Mouse (Mus musculus): ENCODE measurements around the gene Clec2l.
A peak's percentile ranks its signal among the peaks of the same experiment; 100 is the strongest.
"Not testable (repeated sequence)": the region's sequence is repeated elsewhere in the genome, so short reads cannot be mapped to it uniquely, and the experiment has no call there.

Gene Clec2l

GRCm38 (mm10) chr6:38662714-38663615, at the start of gene Clec2l:
Gene Clec2l (plus strand): TSS chr6:38663069.
- DNase-seq (ENCODE audit: low spot score) = peak; percentile 70

- DNase-seq (ENCODE audit: low spot score) = no peak
Observed at GRCm38 (mm10) chr6:38622406-38622805, 40.5 kb upstream of the Clec2l start.

DNA sequence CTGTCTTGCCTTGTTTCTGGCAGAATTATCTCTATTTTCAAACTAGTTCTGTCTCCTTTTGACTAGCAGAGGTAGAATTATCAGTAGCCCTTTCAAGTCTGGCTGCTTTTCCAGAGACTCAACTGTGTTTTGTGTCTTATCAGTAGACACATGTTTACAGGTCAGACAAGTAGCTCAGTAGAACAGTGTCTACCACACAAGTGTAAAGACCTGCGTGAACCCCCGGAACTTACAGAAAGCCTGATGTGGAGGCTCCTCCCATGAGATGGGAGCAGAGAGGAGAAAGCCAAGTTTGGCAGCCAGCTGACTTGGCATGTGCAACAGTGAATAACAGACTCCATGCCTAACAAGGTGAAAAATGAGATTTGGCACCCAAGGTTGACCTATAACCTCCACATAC, 39.4 kb upstream of the Clec2l start:
- no peak for DNase-seq (ENCODE audit: low spot score)

DNA sequence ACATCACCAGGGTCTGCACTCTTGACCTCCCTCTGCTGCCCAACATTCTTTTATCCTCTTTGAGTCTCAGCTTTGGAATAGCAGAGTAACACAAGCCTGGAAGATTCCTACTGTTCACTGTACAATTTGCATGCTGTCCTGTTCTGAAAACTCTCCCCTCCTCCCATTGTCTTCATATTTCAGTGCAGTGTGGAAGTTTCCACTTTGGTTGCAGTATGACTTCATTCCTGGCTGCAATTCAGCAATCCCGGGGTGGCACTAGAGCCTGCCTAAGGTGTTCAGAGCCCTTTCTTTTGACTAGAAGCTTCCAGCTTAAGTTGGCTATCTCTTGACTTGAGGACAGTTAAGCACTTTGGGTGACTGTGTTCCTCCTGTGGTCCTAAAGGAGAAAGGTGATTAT, 38.4 kb upstream of the Clec2l start:
- DNase-seq (ENCODE audit: low spot score) = no peak

DNA sequence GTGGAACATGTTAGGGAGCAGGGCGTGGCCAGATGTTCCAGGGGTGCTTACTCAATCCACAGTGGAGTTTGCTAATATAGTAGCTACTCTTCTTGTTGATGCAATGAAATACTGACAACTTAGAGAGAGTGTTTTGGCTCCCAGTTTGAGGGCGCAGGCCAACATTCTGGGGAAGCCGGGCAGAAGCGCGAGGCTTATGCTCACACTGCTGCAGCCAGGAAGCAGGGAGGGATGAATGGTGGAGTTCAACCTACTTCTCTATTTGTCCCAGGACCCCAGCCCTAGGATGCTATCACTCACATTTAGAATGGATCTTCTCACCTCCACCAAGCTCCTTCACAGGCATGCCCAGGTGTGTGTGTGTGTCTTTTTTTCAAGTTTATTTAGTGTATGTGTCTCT, 36.8 kb upstream of the Clec2l start:
- DNase-seq (ENCODE audit: low spot score) = no peak

- no peak for DNase-seq (ENCODE audit: low spot score)
Observed at GRCm38 (mm10) chr6:38627081-38627480, 35.8 kb upstream of the Clec2l start.

- DNase-seq (ENCODE audit: low spot score) = no peak
Observed at GRCm38 (mm10) chr6:38627486-38627885, 35.4 kb upstream of the Clec2l start.

DNA sequence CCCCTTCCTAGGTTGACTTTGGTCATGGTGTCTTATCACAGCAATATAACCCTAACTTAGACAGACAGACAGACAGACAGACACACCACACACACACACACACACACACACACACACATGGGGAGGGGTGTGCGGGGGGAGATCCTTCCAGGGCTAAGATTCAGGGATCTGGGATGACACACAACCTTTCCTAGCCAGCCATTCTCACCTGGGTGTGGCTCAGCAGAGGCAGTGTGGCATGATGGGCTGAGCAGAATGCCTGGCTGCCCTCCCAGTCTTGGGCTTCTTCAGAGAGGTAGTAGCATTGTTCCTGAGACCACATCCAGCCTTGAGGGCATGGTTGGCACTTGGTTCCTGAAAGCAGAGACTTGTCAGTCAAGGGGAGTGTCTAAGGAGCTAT, 33.3 kb upstream of the Clec2l start:
- no peak for DNase-seq (ENCODE audit: low spot score)

- peak; percentile 15 for DNase-seq (ENCODE audit: low spot score)
Observed at GRCm38 (mm10) chr6:38632826-38633225, 30.0 kb upstream of the Clec2l start.

DNA sequence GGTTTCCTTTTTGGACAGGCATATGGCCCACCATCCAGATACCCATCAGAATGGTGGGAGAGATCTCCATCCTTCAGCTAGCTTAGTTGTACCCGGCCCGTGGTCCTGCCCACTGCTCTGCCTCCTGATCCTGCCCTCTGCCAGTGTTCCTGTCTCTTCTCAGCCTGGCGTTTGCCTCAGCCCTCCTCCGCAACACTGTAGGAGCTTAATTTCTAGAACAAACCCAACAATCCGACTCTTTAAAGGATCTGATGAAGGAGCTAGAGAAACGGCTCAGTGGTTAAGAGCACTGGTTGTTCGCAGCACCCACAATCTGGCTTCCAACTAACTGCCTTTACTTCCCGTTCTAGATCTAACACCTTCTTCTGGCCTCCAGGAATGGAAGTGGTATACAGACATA, 28.4 kb upstream of the Clec2l start:
- no peak for DNase-seq (ENCODE audit: low spot score)

DNA sequence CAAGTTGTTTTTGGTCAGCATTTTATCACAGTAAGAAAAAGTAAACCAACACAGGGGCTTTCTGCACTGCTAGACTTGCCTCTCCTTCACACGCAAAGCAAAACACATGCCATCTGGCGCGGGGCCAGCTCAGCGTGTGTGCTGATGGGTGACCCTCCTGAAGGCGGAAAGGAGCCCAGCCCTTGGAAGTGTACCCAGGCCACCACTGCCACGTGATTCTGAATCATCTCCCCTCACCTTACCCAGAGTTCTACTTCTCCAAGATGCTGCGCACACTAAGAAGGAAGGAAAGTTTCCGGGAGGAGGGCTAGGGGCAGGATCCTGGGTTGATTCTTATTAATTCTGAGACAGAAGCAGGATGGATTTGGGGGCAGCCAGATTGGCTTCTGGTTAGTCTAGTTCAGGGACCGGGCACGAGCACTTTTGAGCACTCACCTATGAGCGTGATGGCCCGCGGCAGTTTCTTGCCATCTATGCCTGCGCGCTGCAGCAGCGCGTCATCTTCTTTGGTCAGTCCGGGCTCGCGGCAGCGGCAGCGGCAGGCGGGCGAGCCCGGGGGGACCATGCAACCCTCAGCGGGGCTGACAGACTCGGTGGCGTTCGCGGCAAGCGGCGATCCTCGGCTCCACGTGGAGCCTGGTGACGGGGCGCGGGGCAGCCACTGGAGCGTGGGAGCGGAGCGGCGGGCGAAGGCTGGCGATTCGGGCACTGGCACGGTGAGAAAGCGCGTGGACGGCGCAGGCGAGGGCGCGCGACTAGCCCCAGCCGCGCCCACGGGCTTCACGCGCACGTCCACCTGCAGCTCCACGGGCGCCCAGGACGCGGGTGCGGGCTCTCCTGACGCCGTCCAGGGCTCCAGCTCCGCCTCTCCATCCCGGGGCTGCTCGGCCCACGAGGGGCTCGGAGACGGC, 26.7 kb upstream of the Clec2l start:
- DNase-seq (ENCODE audit: low spot score) = peak; percentile 78

DNA sequence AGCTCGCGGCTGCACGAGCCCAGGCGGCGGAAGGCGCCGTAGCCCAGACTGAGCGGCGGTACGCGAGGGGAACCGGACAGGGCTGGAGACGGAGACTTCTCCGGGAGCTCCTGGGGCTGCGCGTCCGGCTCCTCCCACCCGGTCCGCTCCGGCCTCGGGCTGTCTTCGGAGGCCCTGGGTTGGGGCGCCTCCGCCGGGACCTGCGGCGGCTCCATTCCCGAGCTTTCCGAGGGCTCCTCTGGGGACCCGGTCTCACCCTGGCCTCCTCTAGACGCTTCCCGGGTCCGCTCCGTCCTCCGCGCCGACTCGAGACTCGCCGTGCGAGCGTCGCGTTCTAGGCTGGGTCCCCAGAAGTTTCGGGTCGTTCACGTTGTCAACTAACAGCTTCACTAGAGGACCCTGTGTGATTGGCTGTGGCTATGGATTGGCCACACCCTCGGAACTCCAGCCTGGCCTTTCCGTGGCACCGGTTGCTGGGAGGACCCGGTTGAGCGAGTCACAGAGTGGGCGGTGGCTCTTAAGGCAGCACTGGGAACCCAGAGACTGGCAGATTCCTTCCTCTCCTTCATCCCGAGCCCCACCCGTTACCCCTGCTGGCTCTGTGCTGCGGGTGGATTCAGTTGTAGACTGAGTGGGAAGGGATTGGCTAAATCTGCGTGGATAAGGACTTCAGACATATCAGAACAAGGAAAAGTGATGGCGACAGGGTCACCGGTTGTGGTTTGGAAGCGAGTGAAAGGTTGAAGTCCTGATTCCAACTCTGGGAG, 25.8 kb upstream of the Clec2l start, which contains the start of gene Klrg2:
Gene Klrg2 (minus strand): TSS at position 391 of the 767 bp plus-strand sequence.
- DNase-seq (ENCODE audit: low spot score) = peak; percentile 55

DNA sequence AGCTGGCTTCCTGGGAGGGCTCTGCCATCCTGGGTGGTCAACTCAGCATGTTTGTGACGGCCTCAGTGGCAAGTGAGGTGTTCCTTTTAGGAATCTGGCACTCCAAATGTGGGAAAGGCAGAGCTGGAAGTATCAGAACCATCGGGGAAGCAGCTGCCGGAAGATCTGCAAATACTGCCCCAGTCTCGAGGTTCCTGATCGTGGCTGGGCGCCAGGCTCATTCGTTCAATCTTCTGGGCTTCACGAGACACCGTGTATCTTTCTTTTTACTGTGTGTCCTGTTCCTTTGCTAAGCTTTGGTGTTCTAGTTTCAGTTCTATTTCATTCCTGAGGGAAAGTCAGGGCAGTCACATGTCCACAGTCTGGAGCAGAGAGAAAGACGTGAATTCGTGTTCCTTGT, 22.5 kb upstream of the Clec2l start:
- peak; percentile 67 for DNase-seq (ENCODE audit: low spot score)

DNA sequence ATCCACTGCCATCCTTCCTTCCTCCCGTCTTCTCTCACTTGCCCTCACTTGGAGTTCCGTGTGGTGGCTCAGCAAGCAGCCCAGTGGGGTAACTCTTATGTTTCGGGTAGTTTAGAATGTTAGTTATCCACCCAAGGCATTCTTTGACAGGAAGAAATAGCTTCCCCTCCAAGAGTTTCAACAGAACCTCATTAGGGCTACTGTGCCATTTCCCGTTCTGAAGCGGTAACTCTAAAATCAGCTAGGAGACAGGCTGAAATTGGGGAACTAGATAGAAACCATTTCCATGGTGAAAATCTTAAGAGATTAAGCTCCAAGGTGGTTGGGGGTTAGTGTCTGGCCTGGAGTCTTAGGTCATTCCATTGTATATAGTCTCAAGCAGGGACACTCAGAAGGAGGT, 21.6 kb upstream of the Clec2l start:
- no peak for DNase-seq (ENCODE audit: low spot score)

DNA sequence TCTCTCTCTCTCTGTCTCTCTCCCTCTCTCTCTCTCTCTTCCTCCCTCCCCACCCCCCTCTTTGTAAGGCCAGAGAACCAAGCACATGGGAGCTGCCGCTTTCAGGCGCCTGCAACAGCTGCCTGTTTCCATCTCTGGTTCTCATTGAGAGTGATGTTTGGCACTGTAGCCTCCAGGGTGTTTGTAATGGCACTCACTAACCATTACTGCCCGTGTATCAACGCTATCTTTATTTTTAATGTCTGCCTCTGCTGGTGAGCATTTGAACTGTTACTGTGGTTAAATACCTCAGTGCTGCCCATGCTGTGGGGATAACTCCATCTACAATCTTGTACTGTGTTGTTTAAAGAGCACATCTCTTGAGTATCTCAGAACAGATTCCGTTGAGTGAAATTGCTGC, 21.2 kb upstream of the Clec2l start:
- no peak for DNase-seq (ENCODE audit: low spot score)

DNA sequence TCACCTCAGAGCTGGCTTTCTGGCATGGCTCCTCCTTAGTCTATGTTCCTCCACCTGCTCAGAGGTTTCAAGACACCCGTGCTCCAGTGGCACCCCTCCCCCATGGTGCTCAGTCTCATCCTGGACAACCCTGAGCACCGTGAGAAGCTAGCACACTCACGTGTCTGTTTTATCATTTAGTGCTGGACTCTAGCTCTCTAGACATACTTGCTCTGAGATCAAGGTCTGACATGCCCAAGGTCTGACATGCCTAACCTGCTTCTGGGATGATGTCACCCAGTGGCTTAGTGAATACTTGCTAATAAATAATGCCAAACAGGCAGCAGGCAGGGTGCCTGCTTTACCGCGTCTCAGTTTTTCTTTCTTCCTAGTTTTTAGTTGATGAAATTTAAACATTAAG, 20.3 kb upstream of the Clec2l start:
- DNase-seq (ENCODE audit: low spot score) = no peak

DNA sequence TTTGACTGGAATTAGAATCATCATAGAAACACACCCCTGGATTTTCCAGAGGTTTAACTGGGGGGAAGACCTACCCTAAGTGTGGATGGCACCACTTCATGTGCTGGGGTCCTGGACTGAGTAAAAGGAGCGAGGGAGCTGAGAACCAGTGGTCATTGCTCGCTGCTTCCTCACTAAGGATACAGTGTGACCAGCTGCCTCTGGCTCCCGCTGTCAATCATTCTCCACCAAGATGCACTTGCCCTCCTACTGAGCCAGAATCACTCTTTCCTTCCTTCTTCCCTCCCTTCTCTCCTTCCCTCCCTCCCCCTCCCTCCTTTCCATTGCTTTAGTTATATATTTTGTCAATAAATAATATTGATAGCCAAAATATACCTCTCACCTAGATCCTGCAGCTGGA, 19.8 kb upstream of the Clec2l start:
- DNase-seq (ENCODE audit: low spot score) = no peak

GRCm38 (mm10) chr6:38649545-38649944, 13.3 kb upstream of the Clec2l start:
- no peak for DNase-seq (ENCODE audit: low spot score)

DNA sequence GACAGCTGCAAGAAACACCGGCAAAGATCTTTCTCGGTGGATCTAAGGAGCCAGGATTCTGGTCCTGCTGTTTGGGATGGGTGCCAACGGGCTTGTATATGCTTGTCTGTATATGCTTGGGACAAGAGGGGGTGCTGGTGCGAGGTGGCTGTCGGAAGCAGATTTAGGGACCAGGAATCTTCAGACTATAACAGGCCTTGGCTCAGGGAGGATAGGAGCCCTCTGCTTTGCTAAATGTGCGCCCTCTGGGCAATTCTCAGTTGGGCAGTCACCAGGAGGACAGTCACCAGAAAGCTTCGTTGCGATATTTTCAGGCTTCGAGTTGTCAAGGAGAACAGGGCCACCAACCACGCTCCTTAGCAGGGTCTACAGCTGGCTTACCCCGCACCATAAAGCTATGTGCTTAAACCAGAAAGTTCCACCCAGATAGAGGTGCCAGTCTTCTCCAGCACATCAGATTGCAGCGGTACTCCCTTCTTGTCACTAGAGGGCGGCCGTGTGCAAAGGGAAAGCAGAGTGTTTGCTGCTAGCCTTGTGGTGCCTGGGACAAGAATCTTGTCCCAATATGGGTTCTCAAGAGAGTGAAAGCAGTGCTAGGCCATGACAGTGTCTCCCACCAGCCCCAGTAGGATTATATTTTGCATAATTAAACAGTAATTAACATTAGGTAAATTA, 12.5 kb upstream of the Clec2l start:
- peak; percentile 78 for DNase-seq (ENCODE audit: low spot score)

DNA sequence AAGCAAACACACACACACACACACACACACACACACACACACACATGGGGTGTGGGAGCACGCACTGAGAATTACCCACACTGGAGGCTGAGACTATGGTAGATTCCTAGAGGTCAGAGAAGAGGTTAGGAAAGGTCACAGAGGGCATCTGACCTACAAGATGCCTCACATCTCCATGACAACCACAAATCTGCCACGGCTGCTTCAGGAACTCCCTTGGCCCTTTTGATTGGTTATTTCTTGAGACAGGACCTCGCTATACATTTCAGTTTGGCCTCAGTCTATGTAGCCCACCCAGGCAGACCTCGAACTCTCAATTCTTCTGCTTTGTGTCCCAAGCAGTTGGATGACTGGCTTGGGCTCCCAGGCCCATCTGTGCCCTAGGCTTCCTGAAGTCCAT, 1.2 kb upstream of the Clec2l start:
- no peak for DNase-seq (ENCODE audit: low spot score)

DNA sequence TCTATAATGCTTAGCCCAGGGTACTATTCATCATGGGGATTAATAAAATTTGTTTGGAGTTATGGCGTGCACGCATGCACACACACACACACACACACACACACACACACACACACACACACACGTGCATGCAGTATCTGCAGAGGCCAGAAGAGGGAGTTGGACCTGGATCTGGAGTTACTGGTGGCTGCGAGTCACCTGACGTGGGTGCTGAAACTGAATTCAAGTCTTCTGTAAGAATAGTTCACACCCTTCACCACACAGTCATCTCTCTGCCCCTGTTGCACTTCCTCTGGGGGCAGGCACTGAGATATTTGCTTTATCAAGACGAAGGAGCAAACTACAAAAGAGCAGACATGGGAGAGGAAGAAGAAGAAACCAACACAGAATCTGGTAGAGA, 6.7 kb downstream of the Clec2l start:
- DNase-seq (ENCODE audit: low spot score) = peak; percentile 35

GRCm38 (mm10) chr6:38670488-38670887, 7.6 kb downstream of the Clec2l start:
- DNase-seq (ENCODE audit: low spot score) = not testable (repeated sequence)
